Comparison of ENCODE assay signal across 25 mouse cellular contexts in genomic region chr7:88161586-88161985, GRCm38 (mm10).
"Had no signal": no experiment of that assay in that cellular context is flagged by ENCODE, and none has a peak within 500 bp of the region (broad histone marks: within the 10 kb centered on the region; RNA-seq: fewer than 3 reads in every experiment).

No protein-coding gene starts in this region.

- H3K4me3 ChIP-seq: gastrocnemius, adult 2 months; heart, embryonic 10.5 days; heart, embryonic 12.5 days; hindbrain, embryonic 12.5 days; hindbrain, embryonic 15.5 days; intestine, embryonic 15.5 days; layer of hippocampus, adult 2 months; left cerebral cortex, adult 2 months; limb, embryonic 13.5 days; limb, embryonic 15.5 days; liver, embryonic 12.5 days had no signal

- ATAC-seq: inflammation-experienced regulatory T-cells, adult 6 months; intestine, embryonic 15.5 days; intestine, postnatal 0 days; liver, embryonic 12.5 days had no signal

- H3K36me3 ChIP-seq: heart, embryonic 10.5 days; heart, embryonic 12.5 days; hindbrain, embryonic 12.5 days; hindbrain, embryonic 15.5 days; intestine, embryonic 15.5 days; limb, embryonic 13.5 days; limb, embryonic 15.5 days; liver, embryonic 12.5 days had no signal

- H3K4me1 ChIP-seq: heart, embryonic 10.5 days; heart, embryonic 12.5 days; hindbrain, embryonic 12.5 days; hindbrain, embryonic 15.5 days; intestine, embryonic 15.5 days; limb, embryonic 13.5 days; limb, embryonic 15.5 days; liver, embryonic 12.5 days had no signal

- H3K27me3 ChIP-seq: heart, embryonic 12.5 days; hindbrain, embryonic 12.5 days; hindbrain, embryonic 15.5 days; intestine, embryonic 15.5 days; limb, embryonic 13.5 days; limb, embryonic 15.5 days; liver, embryonic 12.5 days had no signal

- H3K9me3 ChIP-seq: heart, embryonic 10.5 days; heart, embryonic 12.5 days; hindbrain, embryonic 12.5 days; hindbrain, embryonic 15.5 days; intestine, embryonic 15.5 days; limb, embryonic 13.5 days; limb, embryonic 15.5 days; liver, embryonic 12.5 days had no signal

- H3K4me2 ChIP-seq: heart, embryonic 12.5 days; hindbrain, embryonic 12.5 days; hindbrain, embryonic 15.5 days; intestine, embryonic 15.5 days; limb, embryonic 13.5 days; limb, embryonic 15.5 days; liver, embryonic 12.5 days had no signal

- DNase-seq: gastrocnemius, adult 2 months; gastrocnemius, postnatal 10 days; gastrocnemius, postnatal 25 days; heart, adult 18-20 months; heart, postnatal 10 days; heart, postnatal 4 days; kidney, adult 18-20 months; kidney, adult 8-10 months; kidney, postnatal 10 days; kidney, postnatal 25 days; kidney, postnatal 4 days; left cerebral cortex, postnatal 4 days had no signal

- H3K9ac ChIP-seq: heart, embryonic 12.5 days; hindbrain, embryonic 12.5 days; hindbrain, embryonic 15.5 days; intestine, embryonic 15.5 days; limb, embryonic 13.5 days; limb, embryonic 15.5 days; liver, embryonic 12.5 days; liver, embryonic 14.5 days had no signal

- H3K27ac ChIP-seq: gastrocnemius, adult 2 months; heart, embryonic 10.5 days; hindbrain, embryonic 12.5 days; hindbrain, embryonic 15.5 days; intestine, embryonic 15.5 days; layer of hippocampus, adult 2 months; left cerebral cortex, adult 2 months; limb, embryonic 13.5 days; limb, embryonic 15.5 days; liver, embryonic 12.5 days; liver, embryonic 14.5 days had no signal
